Mouse (Mus musculus) frontal cortex, adult (tissue): ENCODE measurements at regions not wholly inside any gene's neighbourhood (a gene's known extent, or its start where the extent isn't known, plus 50 kb on each side); places are given as distances from the start of the nearest gene placed in this dataset.

Source experiments
- ATAC-seq: cut with Nextera tagmentation; 2 replicates; pipeline ENCODE4 v1.9.2; 2017; ENCODE audit warnings: mild to moderate bottlenecking, moderate library complexity, mixed read lengths; ENCODE audit not compliant: low TSS enrichment

DNA sequence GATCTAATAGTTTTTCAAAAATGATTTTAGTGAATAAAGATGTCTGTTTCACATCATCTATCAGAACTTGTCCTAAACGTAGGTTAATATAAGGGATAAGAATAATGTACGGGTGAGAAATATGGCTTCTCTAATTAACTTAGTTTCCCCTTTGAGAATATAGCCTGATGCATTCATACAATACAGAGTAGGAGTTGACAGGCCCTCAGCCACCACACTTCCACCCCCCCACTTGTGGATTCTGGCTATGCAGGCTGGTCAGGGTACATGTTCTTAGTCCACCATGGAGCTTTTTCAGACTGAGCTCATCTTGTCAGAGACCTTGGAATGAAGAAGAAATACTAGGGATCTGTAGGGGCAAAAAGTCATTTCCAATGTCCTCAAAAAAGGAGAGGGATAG is 80.1 kb downstream of the Anxa1 start:
- ATAC-seq, result no peak

DNA sequence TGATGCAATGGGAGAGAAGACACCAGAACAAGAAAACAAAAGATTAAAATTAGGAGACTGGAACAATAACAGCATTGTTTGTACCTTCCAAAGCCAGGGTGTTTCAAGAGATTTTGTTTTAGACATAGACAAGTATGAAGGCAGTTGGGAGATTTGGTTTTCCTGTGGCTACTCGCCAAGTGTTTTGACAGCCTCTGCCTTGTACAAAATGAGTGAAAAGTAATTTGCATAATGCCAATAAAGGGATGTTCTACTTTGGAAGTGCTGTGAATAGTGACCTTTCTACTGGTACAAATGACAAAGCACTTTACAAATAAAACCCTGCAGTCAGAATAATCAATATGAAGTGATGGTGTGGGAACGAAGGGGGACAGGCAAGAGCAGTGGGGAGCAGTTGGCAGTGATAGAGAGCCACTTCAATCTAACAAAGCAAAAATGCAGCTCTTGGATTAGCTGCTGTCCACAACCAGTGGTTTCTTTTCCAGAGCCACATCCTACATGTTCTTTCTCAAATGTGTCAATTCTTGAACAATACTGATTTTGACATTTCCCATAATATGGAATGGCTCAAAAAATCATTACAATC is 90.6 kb downstream of the Anxa1 start:
- ATAC-seq, result no peak

GRCm38 (mm10) chr19:20298431-20298830 is 92.3 kb downstream of the Anxa1 start:
- ATAC-seq, result no peak

DNA sequence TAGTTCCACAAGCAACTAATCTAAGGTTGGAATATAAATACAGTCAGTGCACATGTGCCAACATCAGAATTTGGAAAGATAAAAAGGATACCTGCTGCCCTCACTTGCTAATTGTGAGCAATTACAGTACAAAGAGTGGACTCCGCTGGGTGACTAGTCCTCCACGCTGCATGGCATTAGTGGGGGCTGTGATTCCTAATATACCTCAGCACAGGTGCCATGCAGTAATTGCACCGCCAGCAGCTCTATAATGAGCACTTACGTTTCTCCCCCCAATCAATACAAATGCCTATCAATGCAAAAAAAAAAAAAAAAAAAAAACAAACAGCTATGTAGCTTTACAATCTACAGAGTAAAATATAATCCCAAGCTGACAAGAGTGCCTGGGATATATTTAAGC is 105.6 kb downstream of the Anxa1 start:
- no peak for ATAC-seq

GRCm38 (mm10) chr19:20283105-20283504 is 107.6 kb downstream of the Anxa1 start:
- ATAC-seq, result peak; percentile 97

GRCm38 (mm10) chr19:20261586-20261985 is 129.2 kb downstream of the Anxa1 start:
- ATAC-seq, result peak; percentile 100

DNA sequence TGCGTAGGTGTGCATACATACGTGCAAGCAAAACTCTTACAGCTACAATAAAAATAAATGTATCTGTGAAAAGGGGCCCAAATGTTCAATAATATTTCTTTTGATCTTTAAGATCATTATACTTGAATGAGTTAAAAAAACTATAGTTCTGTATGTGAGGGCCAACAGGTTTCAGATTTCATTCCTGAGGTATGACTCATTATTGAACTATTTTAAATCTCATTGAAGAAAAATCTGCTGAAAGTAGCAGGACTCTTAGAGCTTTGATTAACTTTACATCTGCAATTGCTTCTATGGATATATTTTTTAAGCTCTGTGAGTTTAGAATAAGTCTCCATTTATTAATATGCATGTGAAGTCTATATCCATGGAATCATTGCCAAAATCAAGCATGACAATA is 138.6 kb downstream of the Anxa1 start:
- no peak for ATAC-seq

DNA sequence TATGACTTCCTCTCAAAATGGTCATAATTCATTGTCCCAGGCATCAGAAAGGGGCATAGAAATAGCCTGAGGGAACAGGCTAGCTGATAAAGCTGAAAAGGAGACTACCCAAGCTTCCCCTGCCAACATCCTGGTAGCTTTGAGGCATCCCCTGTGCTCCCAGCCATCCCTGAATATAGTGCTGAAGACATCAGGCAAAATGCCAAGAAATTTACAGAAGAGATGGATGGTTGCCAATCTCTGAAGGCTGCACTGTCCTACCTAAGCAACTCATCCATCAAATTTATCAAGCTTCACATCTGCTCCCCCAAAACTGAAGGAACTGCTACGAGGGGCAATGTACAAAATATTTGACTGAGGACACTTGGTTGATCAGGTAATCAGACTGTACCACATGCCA is 146.9 kb downstream of the Anxa1 start:
- no peak for ATAC-seq

- ATAC-seq, result no peak
These were observed 149.5 kb downstream of the Anxa1 start for GRCm38 (mm10) chr19:20241266-20241665.

GRCm38 (mm10) chr19:20240471-20240870 is 150.3 kb downstream of the Anxa1 start:
- peak; percentile 31; the same call in 1 of the 2 replicates for ATAC-seq

GRCm38 (mm10) chr19:20239396-20239795 is 151.3 kb downstream of the Anxa1 start:
- peak; percentile 98 for ATAC-seq

DNA sequence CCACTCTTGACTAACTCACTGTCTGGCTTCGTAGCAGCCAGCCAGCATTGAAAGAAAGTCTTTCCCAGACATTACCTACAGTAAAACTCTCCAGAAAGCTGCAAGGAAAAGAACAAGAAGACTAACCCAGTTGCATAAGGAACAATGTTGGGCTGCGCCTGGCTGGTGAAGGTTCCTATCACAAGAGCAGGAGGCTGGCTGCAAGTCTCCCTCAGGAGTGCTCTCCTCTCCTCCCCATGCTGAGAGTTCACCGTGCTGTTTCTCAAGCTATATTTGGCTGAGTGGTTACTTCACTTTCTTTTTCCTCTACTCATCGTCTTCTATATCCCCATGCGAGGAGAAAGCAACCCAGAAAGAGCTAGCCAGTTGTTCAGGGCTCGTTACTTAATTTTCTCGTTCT is 164.0 kb downstream of the Anxa1 start:
- ATAC-seq, result peak; percentile 93

DNA sequence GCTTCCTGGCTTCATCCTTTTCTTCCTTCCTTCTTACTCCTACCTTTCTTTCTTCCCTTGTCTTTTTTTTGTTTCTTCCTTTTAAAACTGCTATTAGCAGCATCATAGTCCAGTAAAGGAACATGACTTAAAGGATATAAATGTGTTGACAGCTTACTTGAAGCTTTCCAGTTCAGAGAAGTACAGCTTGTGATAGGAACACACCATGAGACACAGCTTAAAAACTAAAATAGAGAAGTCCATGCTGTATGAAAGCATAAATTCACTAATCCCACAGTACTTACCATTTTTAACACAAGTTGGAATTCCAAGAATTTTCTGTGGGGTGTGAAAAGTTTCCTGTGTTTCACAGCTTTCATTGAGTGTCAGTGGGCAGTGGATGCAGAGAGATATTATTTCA is 173.4 kb downstream of the Anxa1 start:
- peak; percentile 96 for ATAC-seq

DNA sequence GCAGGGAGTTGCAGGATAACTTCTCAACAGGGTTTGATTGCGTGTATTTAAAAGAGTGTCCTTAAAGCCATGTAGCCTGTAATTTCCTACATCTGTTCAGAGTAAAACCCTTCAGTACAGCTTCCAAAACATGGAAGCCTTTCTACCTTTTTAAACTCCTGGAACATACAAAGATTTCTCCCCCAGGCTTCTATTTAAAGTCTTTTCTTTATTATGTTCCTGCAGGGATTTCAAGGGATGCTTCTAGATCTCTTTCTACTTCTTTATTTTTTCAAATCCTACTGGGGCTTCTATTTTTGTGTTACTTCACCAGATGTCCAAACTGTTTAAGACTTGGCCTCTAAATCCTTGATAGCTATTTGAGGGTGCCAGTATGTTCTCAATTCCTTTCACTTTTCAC is 196.2 kb downstream of the Anxa1 start:
- ATAC-seq, result peak; percentile 92

GRCm38 (mm10) chr19:20181854-20182253 is 208.9 kb downstream of the Anxa1 start:
- ATAC-seq, result peak; percentile 91

DNA sequence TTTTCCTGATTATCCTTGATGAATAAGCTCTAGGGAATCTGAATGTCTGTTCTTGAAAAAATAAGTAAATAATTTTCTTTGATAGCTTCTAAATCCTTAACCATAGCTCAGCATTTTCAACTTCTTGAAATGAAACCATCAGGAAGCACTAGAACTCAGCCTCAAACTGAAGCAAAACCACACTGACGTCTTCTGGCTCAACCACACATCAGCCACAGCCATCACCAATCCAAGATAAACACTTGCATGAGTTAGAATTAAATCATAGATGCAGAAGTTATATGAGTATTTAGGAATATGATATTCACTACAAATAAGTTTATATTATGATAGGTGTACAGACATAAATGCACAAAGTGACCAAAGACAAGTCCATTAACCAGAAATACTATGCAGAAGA is 229.2 kb downstream of the Anxa1 start:
- no peak for ATAC-seq

DNA sequence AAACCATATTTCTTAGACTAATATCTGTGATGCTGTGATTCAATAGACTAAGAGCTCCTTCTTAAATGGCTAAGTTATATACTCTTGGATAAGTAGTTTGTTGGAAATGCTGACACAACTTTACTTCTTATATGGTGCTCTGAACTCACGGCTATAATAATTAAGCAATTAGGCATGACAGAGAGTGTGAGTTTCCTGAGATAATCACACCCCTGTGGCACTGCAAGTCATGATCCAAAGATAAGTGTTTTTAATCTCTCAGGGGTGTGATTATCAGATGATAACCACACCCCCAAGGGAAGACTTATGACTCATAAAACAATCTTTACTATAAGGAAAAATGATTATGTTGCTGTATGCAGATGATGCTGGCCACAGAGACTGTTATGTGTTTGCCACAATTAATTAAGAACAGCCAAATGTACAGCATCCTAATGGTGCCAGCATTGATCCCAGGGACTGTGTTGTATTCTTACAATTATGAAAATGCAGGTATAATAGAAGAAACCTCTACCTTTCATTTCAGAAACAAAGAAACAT is 234.3 kb downstream of the Anxa1 start:
- no peak for ATAC-seq

DNA sequence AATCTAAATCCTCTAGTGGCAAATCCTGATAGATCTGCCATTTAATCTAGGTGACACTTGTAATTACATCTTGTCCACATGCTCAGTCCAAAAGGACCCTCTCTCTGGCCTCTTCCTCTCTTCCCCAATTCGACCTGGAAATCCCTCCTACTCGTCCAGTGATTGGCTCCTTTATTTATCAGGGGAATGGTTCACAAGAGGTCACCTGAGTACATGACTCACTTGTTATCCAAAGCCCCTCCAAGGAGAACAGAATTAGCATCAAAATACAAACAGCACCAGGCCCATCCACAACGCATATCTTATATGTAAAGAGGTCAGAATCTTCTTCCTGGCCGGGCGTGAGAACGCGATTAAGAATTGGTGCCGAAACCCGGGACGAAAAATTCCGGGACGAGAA is 251.2 kb downstream of the Anxa1 start:
- no peak for ATAC-seq

DNA sequence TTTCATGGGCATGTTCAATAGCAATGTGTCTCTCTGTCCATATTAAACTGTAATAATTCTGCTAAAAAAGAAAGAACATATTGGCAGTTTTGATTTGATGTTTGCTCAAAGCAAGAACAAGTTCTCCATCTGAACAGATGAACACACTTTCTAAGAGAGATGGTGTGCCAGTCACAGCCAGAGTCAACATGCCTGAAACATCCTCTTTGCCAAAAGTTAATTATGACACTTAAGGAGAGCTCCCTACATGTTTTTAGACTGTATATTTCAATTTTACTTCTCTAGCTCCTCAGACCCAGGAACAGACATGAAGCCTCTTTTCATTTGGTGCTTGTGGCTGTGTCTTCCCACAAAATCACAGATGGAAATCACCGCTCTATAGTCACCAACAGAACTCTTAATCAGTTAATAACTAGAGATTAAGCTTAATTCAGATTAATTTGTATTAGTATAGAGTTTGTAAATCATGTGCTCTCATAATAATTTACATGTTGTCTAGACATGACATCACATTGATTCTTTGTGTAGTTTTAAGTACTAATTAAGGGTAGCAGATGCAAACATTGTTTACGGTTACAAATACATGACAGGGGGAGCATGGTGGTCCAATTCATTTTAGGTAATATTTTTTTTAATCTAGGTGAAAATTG is 267.1 kb downstream of the Anxa1 start:
- no peak for ATAC-seq

- no peak for ATAC-seq
These were observed 268.3 kb downstream of the Anxa1 start for GRCm38 (mm10) chr19:20122475-20122874.

- ATAC-seq, result peak; percentile 73; the same call in 1 of the 2 replicates
These were observed 276.5 kb downstream of the Anxa1 start for GRCm38 (mm10) chr19:20114237-20114636.
